Mouse (Mus musculus): ENCODE measurements around the gene Paf1. TPM values are rescaled to one million over a fixed set of nuclear protein-coding genes. Genes with fewer than 3 reads are reported as not detected.

The Paf1 gene
- total and polyA plus RNA-seq, 3 experiments = 53.5 to 645 (median 99.9) TPM

DNA sequence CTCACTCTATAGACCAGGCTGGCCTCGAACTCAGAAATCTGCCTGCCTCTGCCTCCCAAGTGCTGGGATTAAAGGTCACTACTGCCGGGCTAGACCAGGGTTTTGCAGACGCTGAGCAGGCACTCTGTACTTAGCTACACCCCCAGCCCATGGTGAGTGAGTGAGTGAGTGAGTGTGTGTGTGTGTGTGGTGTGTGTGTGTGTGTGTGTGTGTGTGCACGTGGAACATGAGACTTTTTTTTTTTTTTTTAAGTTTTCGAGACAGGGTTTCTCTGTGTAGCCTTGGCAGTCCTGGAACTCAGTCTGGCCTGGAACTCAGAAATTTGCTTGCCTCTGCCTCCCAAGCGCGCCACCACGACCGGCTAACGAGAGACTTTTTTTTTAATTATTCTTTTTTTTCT, 18.1 kb upstream of the Paf1 start:
- peak; percentile 38; the same call in 1 of the 2 replicates for TF ChIP-seq BHLHE40 (IDR thresholded peaks at IDR 0.05; ENCODE audit: borderline replicate concordance, low read depth, low read length)
- no peak for TF ChIP-seq POLR2A (IDR thresholded peaks at IDR 0.05; ENCODE audit: control insufficient read depth in 1 of 2, insufficient read depth in 1 of 2, low read depth in 1 of 2, low read length in 2 of 2, poor library complexity in 1 of 2)
- peak; percentile 78 for TF ChIP-seq ZNF384 (IDR thresholded peaks at IDR 0.05; ENCODE audit: low read depth, low read length)
- TF ChIP-seq POLR2AphosphoS5 (IDR thresholded peaks at IDR 0.05; ENCODE audit: borderline replicate concordance, low read depth, low read length) = no peak
- peak; percentile 66; the same call in 1 of the 2 replicates for TF ChIP-seq MXI1 (IDR thresholded peaks at IDR 0.05; ENCODE audit: low read depth, low read length)
- TF ChIP-seq ZMIZ1 (IDR thresholded peaks at IDR 0.05; ENCODE audit: low read depth, low read length) = no peak
- TF ChIP-seq HCFC1 (IDR thresholded peaks at IDR 0.05; ENCODE audit: low read depth, low read length) = no peak
- peaks cover 0 to 16% of the 10 kb centered on the region in 2 experiments; a peak in 2 of 4 replicates for H3K4me1 ChIP-seq (ENCODE audit: control insufficient read depth in 1 of 2, insufficient read depth in 2 of 2, low read length in 2 of 2)
- H3K79me2 ChIP-seq (ENCODE audit: control insufficient read depth, insufficient read depth, low read length, poor library complexity) = peaks cover 5% of the 10 kb centered on the region
- peak overlapping the region; percentile 68 to 83 for H3K4me3 ChIP-seq (ENCODE audit: control insufficient read depth in 1 of 2, insufficient read depth in 1 of 2, low read depth in 2 of 2, low read length in 2 of 2)
- peak overlapping the region; percentile 79 for H3K9ac ChIP-seq (ENCODE audit: control insufficient read depth, low read depth, low read length, poor library complexity, severe bottlenecking)
- DNase-seq (ENCODE audit: low read depth, low spot score) = peak; percentile 61
- H3K36me3 ChIP-seq (ENCODE audit: control insufficient read depth in 1 of 2, insufficient read depth in 2 of 2, low read length in 2 of 2) = peaks cover 0 to 7% of the 10 kb centered on the region in 2 experiments; a peak in 2 of 4 replicates
- no peaks in the 10 kb centered on the region for H3K9me3 ChIP-seq (replicated peaks; ENCODE audit: insufficient read depth, low read length)
- H3K27ac ChIP-seq (ENCODE audit: control insufficient read depth, low read depth, low read length) = peak overlapping the region; percentile 93
- no peaks in the 10 kb centered on the region for H3K27me3 ChIP-seq (ENCODE audit: control insufficient read depth in 1 of 2, insufficient read depth in 2 of 2, low read length in 2 of 2)

DNA sequence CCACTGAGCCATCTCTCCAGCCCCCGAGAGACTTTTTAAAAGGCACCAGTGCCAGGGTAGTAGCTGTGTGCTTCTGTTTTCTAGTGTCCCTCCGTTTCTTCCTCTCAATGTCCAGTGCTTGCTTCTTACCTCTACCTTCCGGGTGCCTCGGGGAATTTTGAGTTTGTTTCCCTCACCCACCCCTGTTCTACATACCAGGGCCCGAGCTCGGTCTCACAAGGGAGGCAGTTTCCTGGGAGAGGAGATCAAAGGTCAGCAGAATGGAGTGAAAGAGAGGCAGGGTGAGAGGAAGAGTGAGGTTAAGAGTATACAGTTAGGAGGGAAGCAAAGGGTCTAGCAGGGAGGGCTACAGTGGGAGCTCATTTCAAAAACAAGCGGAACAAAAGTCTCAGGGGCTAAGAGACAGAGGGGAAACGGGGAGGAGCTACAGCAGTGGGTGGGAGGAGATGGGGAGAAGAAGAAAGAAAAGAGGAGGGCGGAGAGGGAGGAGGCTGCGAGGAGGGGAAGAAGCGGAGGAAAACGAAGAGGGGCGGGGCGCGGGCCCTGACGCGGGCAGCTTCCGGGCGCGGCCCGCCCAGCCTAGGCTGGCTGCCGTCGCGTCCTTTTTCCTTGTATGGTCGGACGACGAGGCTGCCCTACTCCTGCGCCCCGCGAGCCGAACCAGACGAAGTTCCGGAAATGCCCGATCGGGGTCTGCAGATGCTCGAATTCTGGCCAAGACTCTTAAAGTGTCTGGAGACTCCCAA, 17.4 kb upstream of the Paf1 start:
- peak overlapping the region; percentile 80 for H3K9ac ChIP-seq (ENCODE audit: control insufficient read depth, low read depth, low read length, poor library complexity, severe bottlenecking)
- H3K79me2 ChIP-seq (ENCODE audit: control insufficient read depth, insufficient read depth, low read length, poor library complexity) = peaks cover 5% of the 10 kb centered on the region
- peaks cover 0 to 8% of the 10 kb centered on the region in 2 experiments; a peak in 2 of 4 replicates for H3K36me3 ChIP-seq (ENCODE audit: control insufficient read depth in 1 of 2, insufficient read depth in 2 of 2, low read length in 2 of 2)
- H3K27ac ChIP-seq (ENCODE audit: control insufficient read depth, low read depth, low read length) = peak overlapping the region; percentile 93
- H3K27me3 ChIP-seq (ENCODE audit: control insufficient read depth in 1 of 2, insufficient read depth in 2 of 2, low read length in 2 of 2) = no peaks in the 10 kb centered on the region
- peaks cover 1 to 18% of the 10 kb centered on the region in 2 experiments; a peak in 3 of 4 replicates for H3K4me1 ChIP-seq (ENCODE audit: control insufficient read depth in 1 of 2, insufficient read depth in 2 of 2, low read length in 2 of 2)
- H3K4me3 ChIP-seq (ENCODE audit: control insufficient read depth in 1 of 2, insufficient read depth in 1 of 2, low read depth in 2 of 2, low read length in 2 of 2) = peak overlapping the region; percentile 68 to 83
- no peaks in the 10 kb centered on the region for H3K9me3 ChIP-seq (replicated peaks; ENCODE audit: insufficient read depth, low read length)
- DNase-seq (ENCODE audit: low read depth, low spot score) = peak; percentile 96
- TF ChIP-seq E2F4 (IDR thresholded peaks at IDR 0.05; ENCODE audit: borderline replicate concordance, low read depth, low read length) = no peak
- 0 out of 4 replicates have a peak, but pooled peaks of 1 of the 2 experiments have one; percentile 6 for TF ChIP-seq EP300 (IDR thresholded peaks at IDR 0.05; ENCODE audit: low read depth in 1 of 2, low read length in 2 of 2)
- TF ChIP-seq KAT2A (conservative IDR thresholded peaks at IDR 0.05; ENCODE audit: low read depth, low read length) = no peak
- TF ChIP-seq SIN3A (IDR thresholded peaks at IDR 0.05; ENCODE audit: low read length) = peak; percentile 33; the same call in 1 of the 2 replicates
- no peak for TF ChIP-seq RAD21 (IDR thresholded peaks at IDR 0.05; ENCODE audit: low read depth, low read length)
- TF ChIP-seq JUND (IDR thresholded peaks at IDR 0.05; ENCODE audit: low read depth, low read length) = no peak
- peak; percentile 74 for TF ChIP-seq ELF1 (IDR thresholded peaks at IDR 0.05; ENCODE audit: low read depth, low read length)
- TF ChIP-seq MAX (IDR thresholded peaks at IDR 0.05; ENCODE audit: low read length) = peak; percentile 45
- no peak for TF ChIP-seq CHD2 (IDR thresholded peaks at IDR 0.05; ENCODE audit: low read length)
- TF ChIP-seq MEF2A (IDR thresholded peaks at IDR 0.05; ENCODE audit: extremely low read depth, insufficient replicate concordance, low read depth, low read length, poor library complexity, severe bottlenecking) = no peak
- TF ChIP-seq ZNF384 (IDR thresholded peaks at IDR 0.05; ENCODE audit: low read depth, low read length) = no peak; the same call in 1 of the 2 replicates
- TF ChIP-seq UBTF (IDR thresholded peaks at IDR 0.05; ENCODE audit: borderline replicate concordance, insufficient read depth, low read depth, low read length) = no peak
- TF ChIP-seq ZC3H11A (IDR thresholded peaks at IDR 0.05; ENCODE audit: low read depth, low read length) = no peak
- peak; percentile 59; the same call in 1 of the 2 replicates for TF ChIP-seq POLR2AphosphoS2 (IDR thresholded peaks at IDR 0.05; ENCODE audit: low read length)
- TF ChIP-seq USF2 (IDR thresholded peaks at IDR 0.05; ENCODE audit: borderline replicate concordance in 1 of 2, insufficient read depth in 1 of 2, low read depth in 1 of 2, low read length in 2 of 2) = no peak
- TF ChIP-seq MYB (IDR thresholded peaks at IDR 0.05; ENCODE audit: low read depth, low read length) = no peak
- TF ChIP-seq ZMIZ1 (IDR thresholded peaks at IDR 0.05; ENCODE audit: low read depth, low read length) = 0 out of 2 replicates have a peak, but pooled peaks have one; percentile 46
- no peak for TF ChIP-seq POLR2AphosphoS5 (IDR thresholded peaks at IDR 0.05; ENCODE audit: borderline replicate concordance, low read depth, low read length)
- 0 out of 2 replicates have a peak, but pooled peaks have one; percentile 62 for TF ChIP-seq MAZ (IDR thresholded peaks at IDR 0.05; ENCODE audit: low read depth, low read length)
- TF ChIP-seq USF1 (IDR thresholded peaks at IDR 0.05; ENCODE audit: low read depth, low read length) = no peak
- TF ChIP-seq ETS1 (IDR thresholded peaks at IDR 0.05; ENCODE audit: low read depth, low read length) = peak; percentile 12; the same call in 1 of the 2 replicates
- TF ChIP-seq MYC (IDR thresholded peaks at IDR 0.05; ENCODE audit: low read depth, low read length) = no peak
- TF ChIP-seq TCF12 (IDR thresholded peaks at IDR 0.05; ENCODE audit: low read depth, low read length) = no peak
- no peak for TF ChIP-seq ZKSCAN1 (IDR thresholded peaks at IDR 0.05; ENCODE audit: low read depth, low read length)

All from MEL (cell line).